Mouse (Mus musculus): Measurements from ENCODE around the gene Duxbl3.
"Not testable (repeated sequence)": the region's sequence is repeated elsewhere in the genome, so short reads cannot be mapped to it uniquely, and the experiment has no call there.

- not testable (repeated sequence) for TF ChIP-seq CTCF (IDR thresholded peaks at IDR 0.05; ENCODE audit: borderline replicate concordance, insufficient read depth, low read depth, low read length); POLR2A (IDR thresholded peaks at IDR 0.05; ENCODE audit: borderline replicate concordance, insufficient read depth, low read length)
Observed at GRCm38 (mm10) chr14:26216233-26217000, 41.3 kb upstream of the Duxbl3 start.

Data from cerebellum, adult 2 months (tissue).